Mouse (Mus musculus): ENCODE results near the gene Speg.

Speg gene

DNA sequence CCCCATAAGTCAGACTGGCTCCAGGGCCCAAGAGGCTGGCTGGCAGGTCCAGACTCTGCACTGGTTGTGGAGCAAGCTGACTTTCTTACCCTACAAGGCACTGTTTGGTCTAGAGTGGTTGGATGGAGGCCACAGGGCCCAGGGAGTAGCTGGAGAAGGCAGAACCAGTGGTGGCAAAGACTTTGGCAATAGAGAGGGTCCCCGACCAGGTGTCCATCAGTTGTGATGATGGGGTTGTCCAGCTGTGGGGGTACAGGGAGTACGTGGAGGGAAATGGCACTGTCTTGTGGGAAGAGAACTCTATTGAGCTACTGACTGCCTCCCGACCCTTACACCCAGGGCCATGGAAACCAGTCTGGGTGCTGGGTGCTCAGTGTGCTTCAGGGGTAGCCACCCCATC lies 18.7 kb downstream of the Speg start:
- DNase-seq (ENCODE audit: low spot score): no peak

DNA sequence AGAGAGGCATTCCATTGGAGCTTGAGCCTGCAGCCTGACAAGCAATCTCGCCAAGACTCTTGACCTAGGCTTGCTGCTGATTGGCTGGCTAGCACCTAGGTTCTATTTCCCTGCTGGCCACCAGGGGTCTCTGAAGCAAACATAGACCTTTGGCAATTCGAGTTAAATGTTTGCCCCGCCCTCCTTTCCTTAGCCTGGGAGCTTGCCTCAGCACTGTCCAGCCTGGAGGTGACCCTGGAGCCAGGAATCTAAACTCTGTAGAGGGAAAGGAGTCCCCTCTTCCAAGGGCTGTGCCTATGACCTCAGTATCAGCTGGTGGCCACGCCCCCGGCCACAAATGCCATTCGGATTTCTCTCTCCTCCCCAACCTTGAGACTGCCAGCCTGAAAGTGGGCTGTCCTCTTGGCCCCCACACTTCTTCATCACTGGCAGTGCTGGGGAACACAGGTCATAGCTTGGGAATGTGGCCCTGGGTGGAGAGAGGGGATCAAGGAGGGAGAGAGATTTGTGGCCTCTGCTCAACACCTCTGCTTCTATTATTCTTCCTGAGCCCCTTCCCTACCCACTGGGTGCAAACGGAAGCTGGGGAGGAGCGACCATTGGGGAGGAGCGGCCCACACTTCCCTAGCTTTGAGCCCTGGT lies 23.8 kb downstream of the Speg start:
- DNase-seq (ENCODE audit: low spot score): peak; percentile 85

DNA sequence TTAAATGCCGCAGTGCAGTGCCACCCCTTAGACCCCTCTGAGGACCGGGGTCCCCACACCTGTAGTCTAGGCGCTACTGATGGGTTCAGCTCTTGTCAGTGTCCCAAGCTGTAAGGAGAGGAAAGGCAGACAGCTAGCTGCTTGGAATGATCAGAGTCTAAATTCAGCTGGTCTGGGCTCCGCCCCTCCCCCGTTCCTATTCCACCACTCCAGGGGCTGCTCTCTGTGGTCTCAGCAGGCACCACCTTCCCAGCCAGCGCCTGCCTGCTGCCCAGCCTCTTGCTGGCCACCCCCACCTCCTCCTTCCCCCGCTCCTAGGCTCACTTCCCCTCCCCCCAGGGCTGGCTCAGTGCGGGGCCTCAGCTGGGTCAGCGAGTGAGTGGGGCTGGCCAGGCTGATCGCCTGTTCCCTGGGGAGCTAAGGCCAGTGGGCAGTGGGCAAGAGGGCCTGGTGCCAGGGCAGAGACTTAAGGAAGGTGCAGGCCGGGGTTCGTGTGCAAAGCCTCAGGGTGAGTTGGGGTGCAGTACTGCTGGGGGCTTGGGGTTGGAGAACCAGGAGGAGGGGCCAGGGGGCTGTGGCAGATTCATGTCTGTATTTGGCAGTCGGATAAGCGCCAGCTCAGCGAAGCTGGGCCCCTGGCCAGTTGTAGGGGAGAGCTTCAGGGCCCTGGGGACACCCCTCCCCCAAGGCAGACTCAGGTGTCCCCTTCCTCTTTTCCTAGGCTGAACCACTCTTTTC lies 24.8 kb downstream of the Speg start:
- DNase-seq (ENCODE audit: low spot score): peak; percentile 87

DNA sequence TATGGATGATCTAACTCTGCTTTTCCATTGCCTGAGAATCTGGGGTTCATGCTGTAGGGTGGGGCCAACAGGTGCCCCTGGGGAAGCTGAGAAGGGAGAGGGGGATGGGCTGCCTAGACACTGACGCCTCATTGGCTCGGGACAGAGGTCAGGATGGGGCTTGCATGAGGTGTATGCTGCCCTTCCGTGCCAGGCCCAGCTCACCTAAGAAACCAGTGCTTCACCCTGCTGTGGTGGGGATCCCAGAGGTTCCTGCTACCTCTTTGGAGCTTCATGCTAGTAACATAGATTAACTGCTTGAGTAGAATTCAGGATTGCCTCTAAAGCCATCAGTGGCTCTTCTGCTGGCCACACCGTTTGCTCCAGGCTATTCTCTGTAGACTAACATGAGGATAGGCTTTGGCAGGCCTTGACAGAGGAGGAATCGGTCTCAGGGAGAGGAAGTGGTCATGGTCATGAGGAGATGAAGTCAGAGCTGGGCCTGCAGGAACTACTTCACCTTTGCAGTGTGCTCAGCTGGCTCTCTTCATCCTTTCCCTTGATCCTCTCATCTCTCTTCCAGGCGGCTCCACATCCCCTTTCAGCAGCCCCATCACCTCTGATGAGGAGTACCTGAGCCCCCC lies 25.5 kb downstream of the Speg start:
- DNase-seq (ENCODE audit: low spot score): no peak

DNA sequence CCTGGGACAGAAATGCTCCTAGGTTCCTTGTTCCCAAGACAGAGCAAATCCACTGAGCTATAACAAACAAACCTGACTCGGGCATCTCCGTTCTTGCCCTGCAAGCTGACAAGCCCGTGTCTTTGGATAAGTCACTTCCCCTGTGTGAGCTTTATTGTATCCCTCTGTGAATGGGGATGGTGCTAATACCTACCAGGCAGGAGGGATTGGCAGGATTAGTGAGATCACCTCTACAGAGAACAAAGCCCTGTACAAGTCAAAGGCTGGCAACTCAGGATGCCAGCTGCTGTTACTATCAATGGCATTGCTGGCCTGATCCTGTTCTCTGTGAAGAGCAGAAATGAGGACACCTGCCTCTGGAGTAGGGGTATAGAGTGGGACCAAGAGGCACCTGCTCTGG lies 30.4 kb downstream of the Speg start:
- DNase-seq (ENCODE audit: low spot score): no peak

DNA sequence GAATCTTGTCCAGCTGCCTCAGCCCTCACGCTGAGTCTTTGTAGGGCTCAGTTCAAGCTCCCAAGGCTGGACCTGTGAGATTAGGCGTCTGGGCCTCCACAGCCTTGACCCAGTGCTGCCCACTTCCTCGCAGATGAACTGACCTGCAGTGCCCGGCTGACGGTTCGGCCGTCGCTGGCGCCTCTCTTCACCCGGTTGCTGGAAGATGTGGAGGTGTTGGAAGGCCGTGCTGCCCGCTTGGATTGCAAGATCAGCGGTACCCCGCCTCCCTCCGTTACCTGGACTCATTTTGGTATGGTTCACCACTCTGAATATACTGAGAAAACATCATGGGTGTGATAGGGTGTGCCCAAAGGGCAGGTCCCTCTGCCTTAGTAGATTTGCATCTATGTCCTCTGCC lies 31.1 kb downstream of the Speg start:
- DNase-seq (ENCODE audit: low spot score): no peak

DNA sequence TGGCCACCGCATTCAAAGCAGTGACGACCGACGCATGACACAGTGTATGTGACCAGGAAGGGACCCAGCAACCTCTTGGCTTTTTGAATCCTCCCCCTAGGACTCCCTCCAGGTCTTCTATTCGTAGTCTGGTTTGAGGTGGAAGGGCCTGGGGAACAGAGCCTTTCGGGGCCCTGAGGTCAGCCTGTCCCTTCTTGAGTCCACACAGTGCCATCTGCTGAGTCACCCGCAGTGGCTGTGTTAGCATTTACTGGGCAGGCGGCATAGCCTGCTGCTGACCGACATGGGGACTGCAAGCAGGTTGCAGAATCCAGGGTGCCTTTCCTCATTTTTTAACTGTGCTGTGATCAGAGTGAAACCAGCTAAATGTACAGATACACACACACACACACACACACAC lies 32.0 kb downstream of the Speg start:
- DNase-seq (ENCODE audit: low spot score): no peak

DNA sequence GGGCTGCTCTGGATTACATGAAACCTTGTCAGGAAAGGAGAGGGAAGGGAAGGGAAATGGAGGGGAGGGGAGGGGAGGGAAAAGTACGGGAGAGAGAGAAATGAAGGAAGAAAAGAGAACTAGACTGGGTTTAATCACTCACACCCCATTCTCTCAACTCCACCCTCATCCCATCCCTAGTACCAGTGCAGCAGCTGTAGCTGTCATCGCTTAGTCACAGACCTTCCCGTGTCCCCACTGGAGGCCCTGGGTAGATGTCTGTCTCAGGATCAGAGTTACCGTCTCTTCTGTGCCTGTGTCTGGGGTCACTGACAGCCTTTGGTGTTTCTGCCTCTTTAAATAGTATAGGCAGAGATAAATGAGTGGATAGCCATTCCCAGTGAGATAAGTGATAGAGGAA lies 33.1 kb downstream of the Speg start:
- no peak for DNase-seq (ENCODE audit: low spot score)

DNA sequence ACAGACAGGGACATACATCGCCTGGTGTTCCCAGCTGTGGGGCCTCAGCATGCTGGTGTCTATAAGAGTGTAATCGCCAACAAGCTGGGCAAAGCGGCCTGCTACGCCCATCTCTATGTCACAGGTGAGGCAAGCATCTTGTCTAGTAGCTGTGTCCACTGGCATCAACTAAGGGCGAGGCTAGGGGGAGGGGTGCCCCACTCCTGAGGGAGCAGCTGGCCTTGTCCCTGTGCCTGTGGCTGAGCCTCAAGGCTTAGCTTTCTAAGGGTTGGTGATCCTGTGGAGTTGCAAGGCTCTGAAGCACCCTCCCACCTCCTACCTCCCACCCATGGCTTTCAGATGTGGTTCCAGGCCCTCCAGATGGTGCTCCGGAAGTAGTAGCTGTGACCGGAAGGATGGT lies 34.9 kb downstream of the Speg start:
- DNase-seq (ENCODE audit: low spot score): no peak

DNA sequence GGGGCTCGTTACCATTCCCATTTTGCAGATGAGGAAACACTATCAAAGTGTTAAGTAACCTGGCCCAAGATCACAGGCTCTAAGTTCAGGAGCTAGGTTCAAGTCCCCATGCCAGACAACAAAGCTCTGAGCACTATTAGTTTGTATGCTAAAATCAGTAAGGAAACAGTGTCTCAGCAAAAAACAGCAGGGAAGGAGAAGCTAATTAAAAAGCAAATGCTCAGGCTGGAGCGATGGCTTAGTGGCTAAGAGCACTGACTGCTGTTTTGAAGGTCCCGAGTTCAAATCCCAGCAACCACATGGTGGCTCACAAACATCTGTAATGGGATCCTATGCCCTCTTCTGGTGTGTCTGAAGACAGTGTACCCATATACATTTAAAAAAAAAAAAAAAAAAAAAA lies 37.1 kb downstream of the Speg start:
- DNase-seq (ENCODE audit: low spot score): no peak

DNA sequence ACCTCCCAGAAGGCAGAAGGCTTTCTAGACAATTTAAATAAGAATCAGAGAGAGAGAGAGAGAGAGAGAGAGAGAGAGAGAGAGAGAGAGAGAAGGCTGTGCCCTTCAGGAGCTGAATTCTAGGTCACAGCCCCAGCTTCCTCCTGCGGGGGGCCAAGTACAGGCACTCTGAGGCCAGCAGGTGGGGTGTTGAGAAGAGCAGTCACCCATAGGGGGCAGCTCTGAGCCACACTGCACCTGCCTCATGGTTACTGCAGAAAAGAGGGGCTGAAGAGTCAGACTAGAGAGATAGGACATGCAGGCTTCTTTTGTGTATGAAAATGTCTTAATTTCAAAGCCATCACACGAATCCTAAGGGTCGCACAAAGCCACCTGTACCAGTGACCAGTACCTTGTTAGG lies 38.7 kb downstream of the Speg start:
- no peak for DNase-seq (ENCODE audit: low spot score)

DNA sequence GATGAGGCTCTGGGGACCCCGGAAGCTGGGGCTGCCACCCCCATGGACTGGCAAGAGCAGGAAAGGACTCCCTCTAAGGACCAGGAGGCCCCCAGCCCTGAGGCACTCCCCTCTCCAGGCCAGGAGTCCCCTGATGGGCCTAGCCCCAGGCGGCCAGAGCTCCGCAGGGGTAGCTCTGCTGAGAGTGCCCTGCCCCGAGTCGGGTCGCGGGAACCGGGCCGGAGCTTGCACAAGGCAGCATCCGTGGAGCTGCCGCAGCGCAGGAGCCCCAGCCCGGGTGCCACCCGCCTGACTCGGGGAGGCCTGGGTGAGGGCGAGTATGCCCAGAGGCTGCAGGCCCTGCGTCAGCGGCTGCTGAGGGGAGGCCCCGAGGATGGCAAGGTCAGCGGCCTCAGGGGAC lies 46.7 kb downstream of the Speg start:
- DNase-seq (ENCODE audit: low spot score): no peak

DNA sequence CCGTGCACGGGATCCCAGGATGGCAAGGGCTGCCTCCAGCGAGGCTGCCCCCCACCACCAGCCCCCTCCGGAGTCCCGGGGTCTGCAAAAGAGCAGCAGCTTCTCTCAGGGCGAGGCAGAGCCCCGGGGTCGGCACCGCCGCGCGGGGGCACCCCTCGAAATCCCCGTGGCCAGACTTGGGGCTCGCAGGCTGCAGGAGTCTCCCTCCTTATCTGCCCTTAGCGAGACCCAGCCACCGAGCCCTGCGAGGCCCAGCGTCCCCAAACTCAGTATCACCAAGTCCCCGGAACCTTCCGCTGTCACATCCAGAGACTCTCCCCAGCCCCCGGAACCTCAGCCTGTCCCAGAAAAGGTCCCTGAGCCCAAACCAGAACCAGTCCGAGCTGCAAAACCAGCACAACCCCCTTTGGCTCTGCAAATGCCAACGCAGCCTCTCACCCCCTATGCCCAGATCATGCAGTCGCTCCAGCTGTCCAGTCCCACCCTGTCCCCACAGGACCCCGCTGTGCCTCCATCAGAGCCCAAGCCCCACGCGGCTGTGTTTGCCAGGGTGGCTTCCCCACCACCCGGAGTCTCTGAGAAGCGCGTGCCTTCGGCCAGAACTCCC lies 47.2 kb downstream of the Speg start:
- DNase-seq (ENCODE audit: low spot score): no peak

DNA sequence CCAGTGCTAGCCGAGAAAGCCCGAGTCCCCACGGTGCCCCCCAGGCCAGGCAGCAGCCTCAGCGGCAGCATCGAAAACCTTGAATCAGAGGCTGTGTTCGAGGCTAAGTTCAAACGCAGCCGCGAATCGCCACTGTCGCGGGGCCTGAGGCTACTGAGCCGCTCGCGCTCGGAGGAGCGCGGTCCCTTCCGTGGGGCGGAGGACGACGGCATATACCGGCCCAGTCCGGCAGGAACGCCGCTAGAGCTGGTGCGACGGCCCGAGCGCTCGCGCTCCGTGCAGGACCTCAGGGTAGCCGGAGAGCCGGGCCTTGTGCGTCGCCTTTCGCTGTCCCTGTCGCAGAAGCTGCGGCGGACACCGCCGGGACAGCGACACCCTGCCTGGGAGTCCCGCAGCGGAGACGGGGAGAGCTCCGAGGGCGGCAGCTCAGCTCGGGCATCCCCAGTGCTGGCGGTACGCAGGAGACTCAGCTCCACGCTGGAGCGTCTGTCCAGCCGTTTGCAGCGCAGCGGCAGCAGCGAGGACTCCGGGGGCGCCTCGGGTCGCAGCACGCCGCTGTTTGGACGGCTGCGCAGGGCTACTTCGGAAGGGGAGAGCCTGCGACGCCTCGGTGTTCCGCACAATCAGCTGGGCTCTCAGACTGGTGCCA lies 47.9 kb downstream of the Speg start:
- peak; percentile 36 for DNase-seq (ENCODE audit: low spot score)

DNA sequence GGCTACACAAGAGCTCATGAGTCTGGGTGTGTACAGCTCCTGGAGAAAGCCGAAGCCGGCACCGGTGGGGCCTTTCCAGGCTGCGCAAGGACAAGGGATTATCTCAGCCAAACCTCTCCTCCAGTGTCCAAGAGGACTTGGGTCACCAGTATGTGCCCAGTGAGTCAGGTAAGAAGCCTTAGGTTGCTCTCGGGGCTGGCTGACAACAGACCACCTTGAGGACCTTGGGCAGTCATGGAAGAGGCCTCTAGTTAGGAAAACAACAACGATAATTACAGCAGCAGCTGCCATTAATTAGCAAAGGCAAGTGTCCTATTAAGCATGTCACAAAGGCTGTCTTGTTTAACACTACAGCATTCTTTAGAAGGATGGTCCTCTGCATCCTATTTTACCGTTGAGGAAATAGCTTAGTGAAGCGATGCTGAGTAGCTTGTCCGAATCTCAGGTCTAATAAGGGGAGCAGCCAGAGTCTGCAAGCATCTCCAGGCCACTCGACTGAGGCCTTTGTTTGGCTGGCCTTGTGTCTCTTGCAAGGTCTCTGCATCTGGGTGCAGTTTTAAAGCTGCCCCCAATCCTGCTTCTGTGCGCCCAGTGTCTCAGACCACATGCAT lies 48.8 kb downstream of the Speg start:
- DNase-seq (ENCODE audit: low spot score): no peak

DNA sequence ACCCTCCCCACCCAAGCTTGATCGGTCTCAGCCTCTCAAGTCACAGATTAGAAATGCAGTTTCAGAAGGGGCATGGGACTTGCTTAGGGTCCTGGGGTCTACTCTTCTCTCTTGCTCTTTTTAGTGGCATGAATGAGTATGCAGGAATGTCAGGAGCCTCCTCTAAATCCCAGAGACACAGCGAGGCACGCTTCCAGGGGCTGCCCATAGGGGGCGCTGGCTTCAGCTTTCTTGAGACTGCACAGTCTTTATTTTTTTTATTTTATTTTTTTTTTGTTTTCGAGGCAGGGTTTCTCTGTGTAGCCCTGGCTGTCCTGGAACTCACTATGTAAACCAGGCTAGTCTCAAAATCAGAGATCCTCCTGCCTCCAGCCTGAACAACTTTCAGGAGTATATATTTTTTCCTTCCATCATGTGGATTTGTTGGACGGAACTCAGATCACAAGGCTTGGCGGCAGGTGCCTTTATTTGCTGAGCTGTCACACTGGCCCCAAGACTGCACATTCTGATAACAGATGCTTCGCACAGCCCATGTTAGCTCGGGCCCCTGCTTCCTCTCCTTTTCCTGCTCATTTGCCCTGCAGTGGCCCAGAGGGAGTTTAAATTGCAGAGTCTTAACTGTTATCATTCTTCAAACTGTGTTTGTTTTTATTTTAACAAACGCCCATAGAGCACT lies 50.8 kb downstream of the Speg start:
- DNase-seq (ENCODE audit: low spot score): peak; percentile 42

DNA sequence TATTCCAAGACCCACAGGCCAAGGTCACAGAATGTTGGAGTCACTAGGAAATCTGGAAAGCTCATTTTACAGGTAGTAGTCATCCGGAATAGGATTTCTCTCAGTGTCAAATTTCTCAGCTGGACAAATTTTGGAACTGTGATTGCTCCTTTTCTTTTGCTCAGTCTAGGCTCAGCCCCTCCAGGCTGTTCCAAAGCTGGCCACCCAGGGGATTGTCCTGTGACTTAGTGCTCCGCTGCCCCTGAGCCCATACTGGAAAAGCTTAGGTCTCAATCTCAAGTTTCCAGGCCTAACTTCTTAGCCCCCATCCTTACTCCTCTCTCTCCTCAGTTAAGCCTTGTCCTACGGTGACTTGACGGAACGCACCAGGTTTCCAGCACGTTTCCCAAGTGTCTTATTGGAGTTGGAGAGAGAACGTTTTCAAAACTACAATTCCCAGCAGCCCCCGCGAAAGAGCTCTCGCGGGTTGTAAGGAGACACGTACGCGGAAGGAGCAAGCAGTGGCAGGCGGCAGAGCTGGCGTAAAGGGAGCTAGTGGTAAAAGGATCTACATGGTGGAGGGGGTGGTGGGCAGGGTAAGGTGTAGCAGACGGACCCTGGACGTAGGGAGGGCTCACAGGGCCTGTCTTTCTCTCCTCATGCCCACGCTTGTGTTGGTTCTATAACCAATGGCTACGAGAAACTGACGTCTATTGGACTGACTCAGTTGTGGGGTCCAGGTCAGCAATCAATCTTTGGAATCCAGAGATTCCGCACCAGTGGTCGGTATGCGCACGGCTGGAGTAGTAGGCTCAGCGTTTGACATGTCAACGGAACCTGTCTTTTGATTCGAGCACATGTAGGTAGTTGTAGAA lies 60.6 kb downstream of the Speg start, which contains the start of gene Gmppa:
Gmppa (plus strand) TSS at position 456 of the 854 bp plus-strand sequence.
- peak; percentile 90 for DNase-seq (ENCODE audit: low spot score)

DNA sequence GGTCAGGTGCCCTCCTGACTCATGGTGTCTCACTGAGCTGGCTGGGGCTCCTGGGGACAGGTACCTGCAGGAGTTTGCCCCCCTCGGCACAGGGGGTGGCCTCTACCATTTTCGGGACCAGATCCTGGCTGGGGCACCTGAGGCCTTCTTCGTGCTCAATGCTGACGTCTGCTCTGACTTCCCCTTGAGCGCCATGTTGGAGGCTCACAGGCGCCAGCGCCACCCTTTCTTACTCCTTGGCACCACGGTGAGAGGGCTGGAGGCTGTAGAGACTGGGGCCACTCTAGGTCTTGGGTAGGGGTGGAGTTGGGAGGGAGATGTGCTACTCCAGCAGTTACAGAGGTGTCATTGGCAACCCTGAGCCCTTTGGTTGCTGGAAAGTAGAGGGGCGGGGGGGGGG lies 63.7 kb downstream of the Speg start:
- no peak for DNase-seq (ENCODE audit: low spot score)

DNA sequence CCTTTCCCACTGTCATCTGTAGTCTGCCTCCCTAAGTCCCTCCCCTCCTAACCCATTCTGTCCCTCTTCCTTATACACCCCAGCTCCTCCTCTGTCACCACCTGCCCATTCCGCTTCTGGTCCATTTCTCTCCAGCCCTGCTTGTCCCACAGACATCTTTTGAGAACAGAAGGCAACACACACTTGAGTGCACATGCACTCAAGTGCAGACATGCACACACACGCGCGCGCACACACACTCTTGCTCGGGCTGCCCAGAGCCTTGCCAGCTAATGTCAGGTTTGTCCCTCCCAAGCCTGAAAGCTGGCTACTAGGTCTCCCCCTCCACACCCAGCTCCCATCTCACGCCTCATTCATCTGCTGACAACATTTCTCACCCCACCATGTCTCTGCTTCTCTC lies 65.6 kb downstream of the Speg start:
- no peak for DNase-seq (ENCODE audit: low spot score)

DNA sequence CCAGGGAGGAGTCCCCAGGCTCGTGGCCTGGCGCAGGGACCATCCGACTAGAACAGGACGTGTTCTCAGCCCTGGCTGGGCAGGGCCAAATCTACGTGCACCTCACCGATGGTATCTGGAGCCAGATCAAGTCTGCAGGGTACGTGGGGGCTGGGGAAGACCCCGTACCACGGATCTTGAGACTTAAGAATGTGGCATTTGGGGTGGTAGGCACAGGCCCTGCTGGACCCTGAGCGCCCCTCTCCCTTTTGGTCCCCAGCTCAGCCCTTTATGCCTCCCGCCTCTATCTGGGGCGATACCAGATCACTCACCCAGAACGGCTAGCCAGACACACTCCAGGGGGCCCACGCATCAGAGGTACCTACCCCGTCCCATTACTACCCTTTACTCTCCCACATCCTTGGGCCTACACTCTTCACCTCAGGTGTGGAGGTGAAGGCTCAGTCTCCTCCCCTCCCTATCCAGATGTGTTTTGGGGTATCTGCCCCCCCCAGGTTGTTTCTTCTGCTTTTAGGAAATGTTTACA lies 66.4 kb downstream of the Speg start:
- no peak for DNase-seq (ENCODE audit: low spot score)
